ENCODE assay signal across 23 mouse cellular contexts in genomic region chr1:90201246-90201645, GRCm38 (mm10). TPM values are rescaled to one million over a fixed set of nuclear protein-coding genes. Genes with fewer than 3 reads are reported as not detected.
DNase-seq lines count a peak whose midpoint lies in the region; ATAC-seq and TF ChIP-seq lines count a peak whose summit lies in the region.
"Had no signal": no experiment of that assay in that cellular context is flagged by ENCODE, and none has a peak within 500 bp of the region (broad histone marks: within the 10 kb centered on the region; RNA-seq: fewer than 3 reads in every experiment).

No protein-coding gene starts in this region.

- H3K4me1 ChIP-seq in heart, embryonic 10.5 days, result peaks cover 38% of the 10 kb centered on the region
- H3K4me1 ChIP-seq in lung, postnatal 0 days (ENCODE audit: insufficient read depth, low read depth, low read length), result no peaks in the 10 kb centered on the region
- H3K4me1 ChIP-seq in embryonic facial prominence, embryonic 10.5 days, result peaks cover 50% of the 10 kb centered on the region
- peaks cover 7% of the 10 kb centered on the region for H3K4me1 ChIP-seq in liver, embryonic 11.5 days (replicated peaks; ENCODE audit: control insufficient read depth, insufficient read depth, low read length)

- no peak for TF ChIP-seq EP300 in lung, postnatal 0 days (IDR thresholded peaks at IDR 0.05)

- no peaks in the 10 kb centered on the region for H3K9me3 ChIP-seq in heart, embryonic 10.5 days
- no peaks in the 10 kb centered on the region for H3K9me3 ChIP-seq in lung, postnatal 0 days (ENCODE audit: low read length)
- H3K9me3 ChIP-seq in embryonic facial prominence, embryonic 10.5 days, result peaks cover 3% of the 10 kb centered on the region; the same call in 1 of the 2 replicates
- H3K9me3 ChIP-seq in liver, embryonic 11.5 days (ENCODE audit: control insufficient read depth, low read length), result no peaks in the 10 kb centered on the region

- DNase-seq in gastrocnemius, postnatal 14 days, result peak; percentile 22
- no peak for DNase-seq in gastrocnemius, adult 8-10 months (ENCODE audit: low spot score in 2 of 2)
- no peak for DNase-seq in heart, embryonic 10.5 days (ENCODE audit: low spot score)
- DNase-seq in heart, adult 9 months (ENCODE audit: low spot score in 2 of 2), result no peak
- DNase-seq in lung, postnatal 0 days (ENCODE audit: low spot score), result no peak
- no peak for DNase-seq in lung, postnatal 25 days (ENCODE audit: low spot score)
- DNase-seq in embryonic facial prominence, embryonic 10.5 days (ENCODE audit: low spot score), result no peak
- no peak for DNase-seq in liver, embryonic 11.5 days (ENCODE audit: low spot score)
- DNase-seq: adrenal gland, postnatal 14 days; cerebellum, adult 18-20 months; cerebellum, adult 9-11 months; cerebellum, postnatal 36 days; gastrocnemius, postnatal 36 days; kidney, adult 9 months had no signal

- 63% methylated on average over 5 of the region's 5 CpGs for WGBS in heart, embryonic 10.5 days
- 60% methylated on average over 5 of the region's 5 CpGs for WGBS in lung, postnatal 0 days
- 75% methylated on average over 5 of the region's 5 CpGs for WGBS in embryonic facial prominence, embryonic 10.5 days
- WGBS in liver, embryonic 11.5 days, result 62% methylated on average over 5 of the region's 5 CpGs

- no peaks in the 10 kb centered on the region for H3K36me3 ChIP-seq in heart, embryonic 10.5 days
- no peaks in the 10 kb centered on the region for H3K36me3 ChIP-seq in lung, postnatal 0 days (ENCODE audit: insufficient read depth, low read length)
- no peaks in the 10 kb centered on the region for H3K36me3 ChIP-seq in embryonic facial prominence, embryonic 10.5 days (replicated peaks)
- no peaks in the 10 kb centered on the region for H3K36me3 ChIP-seq in liver, embryonic 11.5 days (ENCODE audit: control insufficient read depth, insufficient read depth, low read length)

- H3K4me2 ChIP-seq in lung, postnatal 0 days (replicated peaks; ENCODE audit: low read depth, low read length), result no peak overlapping the region
- no peak overlapping the region for H3K4me2 ChIP-seq in liver, embryonic 11.5 days

- 0 out of 2 replicates have a peak overlapping the region, but pooled peaks have one; percentile 44 for H3K27ac ChIP-seq in heart, embryonic 10.5 days
- no peak overlapping the region for H3K27ac ChIP-seq in lung, postnatal 0 days (ENCODE audit: low read length)
- H3K27ac ChIP-seq in embryonic facial prominence, embryonic 10.5 days (replicated peaks), result 0 out of 2 replicates have a peak overlapping the region, but pooled peaks have one; percentile 80
- H3K27ac ChIP-seq in liver, embryonic 11.5 days (ENCODE audit: low read depth, low read length), result no peak overlapping the region

- TF ChIP-seq CTCF in lung, postnatal 0 days (IDR thresholded peaks at IDR 0.05), result no peak

- ATAC-seq in lung, postnatal 0 days, result peak; percentile 29
- no peak for ATAC-seq in liver, embryonic 11.5 days (replicated peaks; ENCODE audit: low FRiP score)
- ATAC-seq: activated CD4-positive, CD25-positive, alpha-beta regulatory T cell, adult 4 months; forebrain, embryonic 14.5 days; hindbrain, embryonic 16.5 days; inflammation-experienced regulatory T-cells, adult 6 months; intestine, postnatal 0 days; Patski had no signal

- no peak overlapping the region for H3K4me3 ChIP-seq in heart, embryonic 10.5 days
- H3K4me3 ChIP-seq in lung, postnatal 0 days (ENCODE audit: low read depth, low read length), result no peak overlapping the region
- H3K4me3 ChIP-seq in embryonic facial prominence, embryonic 10.5 days, result no peak overlapping the region
- no peak overlapping the region for H3K4me3 ChIP-seq in liver, embryonic 11.5 days (ENCODE audit: low read depth, low read length)

- H3K27me3 ChIP-seq in heart, embryonic 10.5 days (ENCODE audit: insufficient read depth, poor library complexity, severe bottlenecking), result peaks cover 32% of the 10 kb centered on the region
- H3K27me3 ChIP-seq in lung, postnatal 0 days (replicated peaks; ENCODE audit: insufficient read depth, low read length), result no peaks in the 10 kb centered on the region
- peaks cover 33% of the 10 kb centered on the region for H3K27me3 ChIP-seq in embryonic facial prominence, embryonic 10.5 days (replicated peaks; ENCODE audit: low read depth, poor library complexity, severe bottlenecking)
- H3K27me3 ChIP-seq in liver, embryonic 11.5 days (replicated peaks; ENCODE audit: control insufficient read depth, insufficient read depth, low read length), result peaks cover 40% of the 10 kb centered on the region
- H3K27me3 ChIP-seq: CH12.LX, Patski had no signal

- H3K9ac ChIP-seq in lung, postnatal 0 days (replicated peaks; ENCODE audit: low read depth), result no peak overlapping the region
- no peak overlapping the region for H3K9ac ChIP-seq in liver, embryonic 11.5 days (ENCODE audit: low read depth, low read length)

- intact Hi-C loops in gastrocnemius, postnatal 14 days (cut with DNase I; ENCODE audit: low total_unique reads), result loop anchor here (5.0 to 10.0 kb wide), 2 partner anchors 144 to 384 kb away; no protein-coding TSS in a partner anchor

RNA-seq across cellular contexts. Expression of gene Ackr3, which starts 2.5 kb away (rescaled TPM):
- 10 to 100 TPM; 14.1 to 16.2 TPM for total RNA-seq in gastrocnemius, postnatal 14 days (2021)
- total RNA-seq in gastrocnemius, adult 8-10 months (2022), result 10 to 100 TPM in 2 of 4 experiments, 1 to 10 TPM in 2; 7.3 to 13.2 (median 10.2) TPM
- 24.7 and 25.5 TPM in 2 replicates for polyA plus RNA-seq in heart, embryonic 10.5 days (2016; fragmentation: Nextera tagmentation; extraction: Ambion mirVana)
- 38.4 and 54.8 TPM in 2 replicates for polyA plus RNA-seq in lung, postnatal 0 days (2015; fragmentation: Nextera tagmentation; extraction: Ambion mirVana)
- 20.0 and 22.4 TPM in 2 replicates for polyA plus RNA-seq in embryonic facial prominence, embryonic 10.5 days (2016; fragmentation: Nextera tagmentation; extraction: Ambion mirVana)
- 22.3 and 22.8 TPM in 2 replicates for polyA plus RNA-seq in liver, embryonic 11.5 days (2014; fragmentation: Nextera tagmentation; extraction: Ambion mirVana)

RNA-seq across cellular contexts. Expression of gene Iqca, which starts 48.0 kb away (rescaled TPM):
- under 1 TPM in 1 of 2 experiments, not detected in 1; 0.16 TPM for total RNA-seq in gastrocnemius, postnatal 14 days (2021)
- not detected for total RNA-seq in gastrocnemius, adult 8-10 months (2022)
- polyA plus RNA-seq in heart, embryonic 10.5 days (2016; fragmentation: Nextera tagmentation; extraction: Ambion mirVana), result 0.11 and 0.16 TPM in 2 replicates
- 4.6 and 5.7 TPM in 2 replicates for polyA plus RNA-seq in lung, postnatal 0 days (2015; fragmentation: Nextera tagmentation; extraction: Ambion mirVana)
- polyA plus RNA-seq in embryonic facial prominence, embryonic 10.5 days (2016; fragmentation: Nextera tagmentation; extraction: Ambion mirVana), result 0.20 TPM in 1 of 2 replicates, not detected in the other
- not detected in 2 replicates for polyA plus RNA-seq in liver, embryonic 11.5 days (2014; fragmentation: Nextera tagmentation; extraction: Ambion mirVana)
- total RNA-seq: adrenal gland, adult 18-20 months; adrenal gland, postnatal 14 days; gastrocnemius, postnatal 36 days had no signal
- polyA plus RNA-seq: activated CD4-positive, CD25-positive, alpha-beta regulatory T cell, adult 4 months; heart, embryonic 11.5 days; inflammation-experienced regulatory T-cells, adult 6 months had no signal

Comparison
In these comparisons a context has a peak if more than half of its experiments do, and no peak if none do; other contexts are left out.
1. H3K27ac ChIP-seq: peak in heart, embryonic 10.5 days (single experiment) and embryonic facial prominence, embryonic 10.5 days (single experiment); none in lung, postnatal 0 days (single experiment) and liver, embryonic 11.5 days (single experiment).